Mouse (Mus musculus) gastrocnemius, postnatal 14 days (tissue): ENCODE data around the gene Evi5. TPM values are rescaled to one million over a fixed set of nuclear protein-coding genes. Genes with fewer than 3 reads are reported as not detected.

ENCODE experiments used
- DNase-seq: peaks from one replicate; pipeline ENCODE4 v3.0.0; 2021; ENCODE audit warnings: mixed read lengths
- intact Hi-C: fragments of 180-260 bp; cut with DNase I; formaldehyde crosslinking; loops from one replicate; pipeline ENCODE4 v1.15.1; 2025; ENCODE audit warnings: low total_unique reads
- total RNA-seq, 2 experiments: library from RNA; stranded (reverse); gene quantifications; 2 replicates each; pipeline ENCODE4 v1.2.3; 2021

Evi5 gene
- total RNA-seq, 2 experiments from 2014 or later = 16.6 to 17.4 TPM

GRCm38 (mm10) chr5:107722661-107723532, 152.0 kb downstream of the Evi5 start:
- DNase-seq = no peak
- intact Hi-C loops = no loop called here

- no peak for DNase-seq
- intact Hi-C loops = no loop called here
Observed at GRCm38 (mm10) chr5:107721638-107722011, 153.3 kb downstream of the Evi5 start.

- intact Hi-C loops = no loop called here
- DNase-seq = no peak
Observed at GRCm38 (mm10) chr5:107720991-107721637, 153.8 kb downstream of the Evi5 start.

- no peak for DNase-seq
- intact Hi-C loops = no loop called here
Observed at GRCm38 (mm10) chr5:107720511-107720910, 154.4 kb downstream of the Evi5 start.

- DNase-seq = no peak
- intact Hi-C loops = no loop called here
Observed at GRCm38 (mm10) chr5:107719786-107720185, 155.1 kb downstream of the Evi5 start.

GRCm38 (mm10) chr5:107719209-107719608, 155.7 kb downstream of the Evi5 start:
- no peak for DNase-seq
- intact Hi-C loops = no loop called here

GRCm38 (mm10) chr5:107717871-107718361, 157.0 kb downstream of the Evi5 start:
- intact Hi-C loops = no loop called here
- DNase-seq = no peak

- intact Hi-C loops = no loop called here
- no peak for DNase-seq
Observed at GRCm38 (mm10) chr5:107711689-107712088, 163.2 kb downstream of the Evi5 start.

GRCm38 (mm10) chr5:107708124-107708797, 166.6 kb downstream of the Evi5 start:
- DNase-seq = no peak
- intact Hi-C loops = no loop called here

GRCm38 (mm10) chr5:107706262-107706661, 168.6 kb downstream of the Evi5 start:
- DNase-seq = no peak
- intact Hi-C loops = no loop called here

GRCm38 (mm10) chr5:107705756-107706155, 169.2 kb downstream of the Evi5 start:
- DNase-seq = no peak
- intact Hi-C loops = no loop called here

GRCm38 (mm10) chr5:107703207-107703763, 171.6 kb downstream of the Evi5 start:
- DNase-seq = no peak
- intact Hi-C loops = no loop called here

GRCm38 (mm10) chr5:107701658-107702057, 173.2 kb downstream of the Evi5 start:
- intact Hi-C loops = no loop called here
- DNase-seq = no peak

- intact Hi-C loops = no loop called here
- no peak for DNase-seq
Observed at GRCm38 (mm10) chr5:107700873-107701272, 174.0 kb downstream of the Evi5 start.

GRCm38 (mm10) chr5:107698888-107699287, 176.0 kb downstream of the Evi5 start:
- no peak for DNase-seq
- intact Hi-C loops = no loop called here

- intact Hi-C loops = no loop called here
- DNase-seq = no peak
Observed at GRCm38 (mm10) chr5:107695019-107695418, 179.9 kb downstream of the Evi5 start.
